Mouse (Mus musculus) B cell, adult 2 months (primary cell): ENCODE results near the gene Lamc3.

Experiments used
- DNase-seq, 2 experiments: peaks; one replicate each; pipeline ENCODE4 v3.0.0; 2022

The Lamc3 gene

DNA sequence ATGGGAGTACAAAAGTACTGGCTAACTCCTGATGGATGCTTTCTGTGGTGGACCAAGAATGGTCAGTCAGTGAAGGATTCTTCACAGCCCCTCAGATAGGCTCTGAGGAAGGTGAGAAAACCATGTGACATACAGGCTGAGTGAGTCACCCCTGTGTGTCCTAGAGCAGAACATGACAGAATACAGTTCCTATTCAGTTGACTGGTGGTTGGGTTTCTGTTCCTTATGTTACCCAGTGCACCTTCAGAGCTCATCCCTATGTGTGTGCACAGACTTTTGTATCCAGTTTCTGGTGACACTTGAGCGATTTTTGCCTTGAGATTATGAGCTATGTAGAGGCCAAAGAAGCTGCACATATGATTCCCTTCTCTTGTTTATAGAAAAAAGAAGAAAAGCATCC lies 100.7 kb downstream of the Lamc3 start:
- DNase-seq = peak in 1 of 2 experiments; percentile 6

DNA sequence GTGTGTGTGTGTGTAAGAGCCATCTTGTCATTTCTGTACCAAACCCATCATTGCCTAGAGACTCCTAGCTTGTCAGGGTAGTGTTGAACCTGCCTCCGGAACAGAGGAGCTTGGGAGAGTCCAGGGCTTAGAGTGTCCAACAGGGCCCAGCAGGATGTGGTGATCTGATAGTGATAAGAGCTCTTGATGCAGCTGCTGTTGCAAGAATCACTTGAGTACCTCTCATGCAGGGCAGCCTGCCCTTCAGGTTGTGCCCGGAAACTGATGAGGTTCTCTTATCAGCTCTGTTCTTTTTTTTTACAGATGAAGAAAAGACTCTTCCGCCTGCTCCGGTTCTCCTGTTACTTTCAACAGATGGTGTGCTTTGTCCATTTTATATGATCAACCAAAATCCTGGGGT lies 103.9 kb downstream of the Lamc3 start:
- no peak for DNase-seq

DNA sequence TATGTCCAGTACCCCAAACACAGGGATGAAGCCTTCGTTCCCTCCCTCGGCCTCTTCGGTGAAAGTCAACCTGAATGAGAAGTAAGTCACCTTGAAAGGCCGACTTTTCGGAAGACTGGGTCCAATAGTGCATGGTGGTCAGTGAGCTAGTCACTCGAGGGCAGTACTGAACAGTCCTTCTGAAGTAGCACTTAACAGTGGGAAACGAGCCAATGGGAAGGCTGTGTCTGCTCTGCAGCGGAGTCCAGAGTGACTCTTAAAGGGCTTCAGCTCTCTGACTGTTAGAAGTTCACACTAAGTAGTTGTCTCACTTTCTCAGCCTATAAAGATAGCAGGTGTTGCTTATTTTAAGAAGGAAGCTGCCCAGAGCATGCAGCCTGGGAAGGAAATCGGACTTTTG lies 107.8 kb downstream of the Lamc3 start:
- no peak for DNase-seq

DNA sequence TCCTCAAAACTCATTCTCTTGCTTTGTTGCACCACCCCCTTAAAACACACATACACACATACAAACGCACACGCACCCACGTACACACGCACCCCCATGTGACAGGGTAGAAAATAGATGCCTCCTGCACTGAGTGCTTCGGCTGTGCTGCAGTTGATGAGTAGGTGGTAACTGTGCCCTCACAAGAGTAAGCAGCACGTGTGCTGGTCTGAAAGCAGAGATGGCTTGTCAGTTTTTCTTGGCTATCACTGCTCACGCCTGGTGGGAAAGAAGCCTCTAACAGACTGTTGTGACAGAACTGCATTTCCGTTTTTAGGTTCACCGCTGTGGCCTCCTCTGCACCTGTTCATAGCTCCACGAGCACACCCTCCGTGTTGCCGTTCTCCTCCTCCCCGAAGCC lies 109.0 kb downstream of the Lamc3 start:
- DNase-seq = no peak
